Mouse (Mus musculus): ENCODE data around the gene Capn10.

DNA sequence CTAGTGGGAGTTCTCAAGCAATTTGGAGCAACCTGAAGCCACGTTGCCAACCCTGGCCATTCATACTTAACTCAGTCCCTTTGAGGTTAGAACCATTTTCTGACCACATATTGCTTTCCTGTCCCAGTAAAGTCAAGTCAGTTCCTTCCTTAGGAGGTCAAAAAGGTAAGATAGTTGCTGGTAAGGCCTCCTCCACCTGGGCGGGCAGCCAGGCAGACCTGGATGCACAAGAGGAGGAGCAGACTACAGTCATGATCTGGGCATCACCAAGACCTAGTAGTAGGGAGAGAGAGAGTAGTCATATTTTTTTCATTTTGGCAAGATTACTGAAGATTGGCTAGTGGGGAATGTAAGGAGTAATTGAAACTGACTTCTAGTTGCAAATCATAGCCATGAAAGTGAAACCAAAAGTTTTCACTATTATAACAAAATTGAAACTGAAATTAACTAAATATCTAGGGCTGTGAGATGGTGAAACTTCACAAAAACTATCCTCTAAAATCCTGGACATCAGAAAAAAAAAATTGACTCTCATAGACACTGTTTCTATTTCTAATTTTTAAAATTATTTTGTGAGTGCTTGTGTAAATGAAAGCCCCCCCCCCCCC lies 28.4 kb upstream of the Capn10 start:
- TF ChIP-seq POLR2A (IDR thresholded peaks at IDR 0.05; ENCODE audit: borderline replicate concordance, control insufficient read depth, low read depth, low read length) (no peak), CTCF (IDR thresholded peaks at IDR 0.05; ENCODE audit: control insufficient read depth, insufficient read depth, low read length) (no peak)

Data from bone marrow, adult 2 months (tissue).